Mouse (Mus musculus): ENCODE results near the gene Gm21974. TPM values are rescaled to one million over a fixed set of nuclear protein-coding genes. Genes with fewer than 3 reads are reported as not detected.
A peak's percentile ranks its signal among the peaks of the same experiment; 100 is the strongest.

Gm21974 gene
- polyA plus RNA-seq, 1 experiment from 2014 or later = not detected

GRCm38 (mm10) chr7:127922451-127923275 lies 27.4 kb upstream of the Gm21974 start:
- H3K9me3 ChIP-seq (ENCODE audit: control insufficient read depth, low read length) = no peaks in the 10 kb centered on the region
- no peaks in the 10 kb centered on the region for H3K27me3 ChIP-seq (ENCODE audit: control insufficient read depth, insufficient read depth, low read depth, low read length)
- 46% methylated on average over 6 of the region's 6 CpGs for WGBS
- peak overlapping the region; percentile 63 for H3K27ac ChIP-seq (ENCODE audit: low read length)
- H3K4me1 ChIP-seq (replicated peaks; ENCODE audit: control insufficient read depth, insufficient read depth, low read length) = peaks cover 26% of the 10 kb centered on the region
- H3K4me3 ChIP-seq (ENCODE audit: low read length) = no peak overlapping the region
- H3K9ac ChIP-seq (ENCODE audit: low read length) = no peak overlapping the region
- no peak for ATAC-seq (ENCODE audit: low read depth)
- H3K4me2 ChIP-seq (ENCODE audit: low read depth, low read length) = no peak overlapping the region
- peaks cover 13% of the 10 kb centered on the region for H3K36me3 ChIP-seq (ENCODE audit: control insufficient read depth, insufficient read depth, low read length)

- WGBS = 62% methylated on average over 8 of the region's 8 CpGs
- no peak overlapping the region for H3K27ac ChIP-seq (ENCODE audit: low read length)
- no peak overlapping the region for H3K9ac ChIP-seq (ENCODE audit: low read length)
- H3K9me3 ChIP-seq (ENCODE audit: control insufficient read depth, low read length) = no peaks in the 10 kb centered on the region
- no peaks in the 10 kb centered on the region for H3K27me3 ChIP-seq (ENCODE audit: control insufficient read depth, insufficient read depth, low read depth, low read length)
- H3K4me1 ChIP-seq (replicated peaks; ENCODE audit: control insufficient read depth, insufficient read depth, low read length) = peaks cover 19% of the 10 kb centered on the region
- H3K4me2 ChIP-seq (ENCODE audit: low read depth, low read length) = no peak overlapping the region
- peaks cover 15% of the 10 kb centered on the region for H3K36me3 ChIP-seq (ENCODE audit: control insufficient read depth, insufficient read depth, low read length)
- H3K4me3 ChIP-seq (ENCODE audit: low read length) = no peak overlapping the region
- no peak for ATAC-seq (ENCODE audit: low read depth)
Observed at GRCm38 (mm10) chr7:127921516-127921915, 26.3 kb upstream of the Gm21974 start.

DNA sequence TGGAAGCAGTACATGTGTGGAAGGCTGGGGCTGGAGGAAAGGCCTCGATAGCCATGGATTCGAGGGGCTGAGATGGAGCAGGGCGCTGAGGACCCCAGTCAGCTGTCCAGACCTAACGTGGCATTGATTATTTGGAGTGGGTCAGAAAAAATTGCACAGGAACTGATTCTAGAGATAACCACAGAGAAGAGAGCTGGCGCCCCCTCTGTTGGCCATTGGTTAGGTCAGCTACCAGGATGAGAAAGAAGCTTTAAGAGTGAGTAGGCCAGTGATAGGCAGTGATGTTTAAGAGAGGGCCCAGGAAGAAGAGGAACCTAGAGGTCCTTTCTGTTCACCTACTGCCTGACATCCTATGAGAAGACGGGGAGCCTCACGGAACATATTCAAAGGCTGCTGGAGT lies 24.0 kb upstream of the Gm21974 start:
- no peak for ATAC-seq (ENCODE audit: low read depth)
- no peaks in the 10 kb centered on the region for H3K9me3 ChIP-seq (ENCODE audit: control insufficient read depth, low read length)
- no peak overlapping the region for H3K4me2 ChIP-seq (ENCODE audit: low read depth, low read length)
- no peak overlapping the region for H3K27ac ChIP-seq (ENCODE audit: low read length)
- H3K27me3 ChIP-seq (ENCODE audit: control insufficient read depth, insufficient read depth, low read depth, low read length) = no peaks in the 10 kb centered on the region
- 72% methylated on average over 7 of the region's 7 CpGs for WGBS
- peaks cover 15% of the 10 kb centered on the region for H3K36me3 ChIP-seq (ENCODE audit: control insufficient read depth, insufficient read depth, low read length)
- peaks cover 12% of the 10 kb centered on the region for H3K4me1 ChIP-seq (replicated peaks; ENCODE audit: control insufficient read depth, insufficient read depth, low read length)
- H3K4me3 ChIP-seq (ENCODE audit: low read length) = no peak overlapping the region
- no peak overlapping the region for H3K9ac ChIP-seq (ENCODE audit: low read length)

GRCm38 (mm10) chr7:127918203-127918602 lies 22.9 kb upstream of the Gm21974 start:
- Histone ChIP-seq H3K27ac (ENCODE audit: low read length) (no peak overlapping the region), H3K9me3 (ENCODE audit: control insufficient read depth, low read length) (no peaks in the 10 kb centered on the region), H3K4me2 (ENCODE audit: low read depth, low read length) (no peak overlapping the region), H3K27me3 (ENCODE audit: control insufficient read depth, insufficient read depth, low read depth, low read length) (no peaks in the 10 kb centered on the region), H3K36me3 (ENCODE audit: control insufficient read depth, insufficient read depth, low read length) (peaks cover 15% of the 10 kb centered on the region), H3K4me1 (replicated peaks; ENCODE audit: control insufficient read depth, insufficient read depth, low read length) (peaks cover 3% of the 10 kb centered on the region; the same call in 1 of the 2 replicates), H3K4me3 (ENCODE audit: low read length) (no peak overlapping the region), H3K9ac (ENCODE audit: low read length) (no peak overlapping the region)
- WGBS = 57% methylated on average over 3 of the region's 3 CpGs
- no peak for ATAC-seq (ENCODE audit: low read depth)

DNA sequence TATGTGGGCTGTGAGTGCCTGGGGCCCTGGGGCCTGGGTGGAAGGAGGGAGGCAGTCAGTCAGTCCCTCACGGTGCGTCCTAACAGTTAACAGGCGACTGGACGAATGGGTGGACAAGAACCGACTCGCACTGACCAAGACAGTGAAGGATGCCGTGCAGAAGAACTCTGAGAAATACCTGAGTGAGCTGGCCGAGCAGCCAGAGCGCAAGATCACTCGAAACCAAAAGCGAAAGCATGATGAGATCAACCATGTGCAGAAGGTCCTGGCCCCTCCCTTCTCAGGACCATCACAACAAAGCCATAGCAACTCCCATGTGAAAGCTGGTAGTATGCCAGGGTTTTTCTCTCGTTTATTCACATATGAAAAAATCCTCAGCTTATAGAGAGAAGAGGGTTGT lies 20.0 kb upstream of the Gm21974 start:
- WGBS = 89% methylated on average over 12 of the region's 12 CpGs
- H3K27ac ChIP-seq (ENCODE audit: low read length) = no peak overlapping the region
- H3K4me1 ChIP-seq (replicated peaks; ENCODE audit: control insufficient read depth, insufficient read depth, low read length) = peaks cover 9% of the 10 kb centered on the region; the same call in 1 of the 2 replicates
- no peak overlapping the region for H3K9ac ChIP-seq (ENCODE audit: low read length)
- H3K4me3 ChIP-seq (ENCODE audit: low read length) = no peak overlapping the region
- H3K27me3 ChIP-seq (ENCODE audit: control insufficient read depth, insufficient read depth, low read depth, low read length) = no peaks in the 10 kb centered on the region
- ATAC-seq (ENCODE audit: low read depth) = no peak
- H3K4me2 ChIP-seq (ENCODE audit: low read depth, low read length) = no peak overlapping the region
- H3K36me3 ChIP-seq (ENCODE audit: control insufficient read depth, insufficient read depth, low read length) = peaks cover 16% of the 10 kb centered on the region
- H3K9me3 ChIP-seq (ENCODE audit: control insufficient read depth, low read length) = no peaks in the 10 kb centered on the region

DNA sequence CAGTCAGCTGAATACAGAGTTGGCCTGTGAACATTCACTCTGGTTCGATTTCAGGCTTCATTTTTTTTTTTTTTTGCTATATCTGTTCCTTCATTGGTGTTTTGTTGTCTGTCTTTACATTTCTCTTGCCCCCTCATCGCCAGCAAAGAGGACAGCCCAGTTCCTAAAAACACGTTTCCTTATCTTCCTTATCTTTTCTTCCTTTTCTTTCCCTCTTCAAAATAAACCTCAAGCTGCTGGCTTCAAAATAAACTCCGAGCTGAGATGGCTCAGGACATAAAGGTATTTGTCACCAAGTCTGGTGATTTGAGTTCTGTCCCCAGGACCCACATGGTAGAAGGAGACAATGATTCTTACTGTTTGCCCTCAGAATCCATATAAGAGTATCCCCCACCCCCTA lies 17.7 kb upstream of the Gm21974 start:
- H3K4me1 ChIP-seq (replicated peaks; ENCODE audit: control insufficient read depth, insufficient read depth, low read length) = peaks cover 9% of the 10 kb centered on the region; the same call in 1 of the 2 replicates
- no peaks in the 10 kb centered on the region for H3K9me3 ChIP-seq (ENCODE audit: control insufficient read depth, low read length)
- peak overlapping the region; percentile 98 for H3K4me3 ChIP-seq (ENCODE audit: low read length)
- no peaks in the 10 kb centered on the region for H3K27me3 ChIP-seq (ENCODE audit: control insufficient read depth, insufficient read depth, low read depth, low read length)
- ATAC-seq (ENCODE audit: low read depth) = no peak
- 10% methylated on average over 4 of the region's 4 CpGs for WGBS
- H3K4me2 ChIP-seq (ENCODE audit: low read depth, low read length) = peak overlapping the region; percentile 56
- peak overlapping the region; percentile 86 for H3K27ac ChIP-seq (ENCODE audit: low read length)
- H3K36me3 ChIP-seq (ENCODE audit: control insufficient read depth, insufficient read depth, low read length) = peaks cover 34% of the 10 kb centered on the region
- peak overlapping the region; percentile 92 for H3K9ac ChIP-seq (ENCODE audit: low read length)

GRCm38 (mm10) chr7:127912190-127912871 lies 17.1 kb upstream of the Gm21974 start, which contains the start of gene Kat8:
Gene Kat8 (plus strand): TSS chr7:127912516.
- under 1% methylated on average over 40 of the region's 40 CpGs for WGBS
- H3K36me3 ChIP-seq (ENCODE audit: control insufficient read depth, insufficient read depth, low read length) = peaks cover 37% of the 10 kb centered on the region

GRCm38 (mm10) chr7:127908656-127909055 lies 13.4 kb upstream of the Gm21974 start:
- no peak overlapping the region for H3K9ac ChIP-seq (ENCODE audit: low read length)
- no peak for ATAC-seq (ENCODE audit: low read depth)
- no peak overlapping the region for H3K4me2 ChIP-seq (ENCODE audit: low read depth, low read length)
- no peak overlapping the region for H3K4me3 ChIP-seq (ENCODE audit: low read length)
- H3K27me3 ChIP-seq (ENCODE audit: control insufficient read depth, insufficient read depth, low read depth, low read length) = no peaks in the 10 kb centered on the region
- H3K36me3 ChIP-seq (ENCODE audit: control insufficient read depth, insufficient read depth, low read length) = peaks cover 46% of the 10 kb centered on the region
- H3K4me1 ChIP-seq (replicated peaks; ENCODE audit: control insufficient read depth, insufficient read depth, low read length) = peaks cover 18% of the 10 kb centered on the region
- H3K9me3 ChIP-seq (ENCODE audit: control insufficient read depth, low read length) = no peaks in the 10 kb centered on the region
- no peak overlapping the region for H3K27ac ChIP-seq (ENCODE audit: low read length)
- 88% methylated on average over 4 of the region's 4 CpGs for WGBS

More at GRCm38 (mm10) chr7:127912190-127912871, 17.1 kb upstream of the Gm21974 start, which contains the start of gene Kat8:
- H3K9me3 ChIP-seq (ENCODE audit: control insufficient read depth, low read length) = no peaks in the 10 kb centered on the region
- peak within 1 kb of the TSS; percentile 56 for H3K4me2 ChIP-seq (ENCODE audit: low read depth, low read length)
- no peaks in the 10 kb centered on the region for H3K27me3 ChIP-seq (ENCODE audit: control insufficient read depth, insufficient read depth, low read depth, low read length)
- ATAC-seq (ENCODE audit: low read depth) = peak; percentile 97
- peak within 1 kb of the TSS; percentile 92 for H3K9ac ChIP-seq (ENCODE audit: low read length)
- H3K27ac ChIP-seq (ENCODE audit: low read length) = peak within 1 kb of the TSS; percentile 86
- H3K4me3 ChIP-seq (ENCODE audit: low read length) = peak within 1 kb of the TSS; percentile 98
- peaks cover 9% of the 10 kb centered on the region; the same call in 1 of the 2 replicates for H3K4me1 ChIP-seq (replicated peaks; ENCODE audit: control insufficient read depth, insufficient read depth, low read length)

DNA sequence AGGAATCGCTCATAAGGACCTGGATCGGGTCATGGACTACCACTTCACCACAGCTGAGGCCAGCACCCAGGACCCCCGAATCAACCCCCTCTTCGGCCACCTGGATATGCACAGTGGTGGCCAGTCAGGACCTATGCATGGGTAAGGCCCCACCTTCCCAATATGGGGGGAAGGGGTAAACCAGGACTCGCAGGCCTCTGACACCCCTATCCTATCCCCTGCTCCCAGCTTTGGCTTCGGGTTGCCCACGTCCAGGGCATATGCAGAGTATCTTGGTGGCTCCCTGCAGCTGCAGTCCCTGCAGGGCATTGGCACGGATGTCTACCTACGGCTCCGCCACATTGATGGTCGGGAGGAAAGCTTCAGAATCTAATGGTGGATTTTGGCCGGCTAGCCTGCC lies 12.7 kb upstream of the Gm21974 start:
- Histone ChIP-seq H3K36me3 (ENCODE audit: control insufficient read depth, insufficient read depth, low read length) (peaks cover 46% of the 10 kb centered on the region), H3K4me3 (ENCODE audit: low read length) (no peak overlapping the region), H3K4me1 (replicated peaks; ENCODE audit: control insufficient read depth, insufficient read depth, low read length) (peaks cover 14% of the 10 kb centered on the region), H3K9me3 (ENCODE audit: control insufficient read depth, low read length) (no peaks in the 10 kb centered on the region), H3K9ac (ENCODE audit: low read length) (no peak overlapping the region), H3K27me3 (ENCODE audit: control insufficient read depth, insufficient read depth, low read depth, low read length) (no peaks in the 10 kb centered on the region), H3K4me2 (ENCODE audit: low read depth, low read length) (no peak overlapping the region), H3K27ac (ENCODE audit: low read length) (no peak overlapping the region)
- no peak for ATAC-seq (ENCODE audit: low read depth)
- 95% methylated on average over 12 of the region's 12 CpGs for WGBS

Data from lung, embryonic 16.5 days (tissue).